Mouse (Mus musculus) stomach, postnatal 0 days (tissue): ENCODE data around the gene Olfr1419.

Source experiments
- CTCF ChIP-seq: IDR thresholded peaks from 2 replicates; pipeline ENCODE4 v1.5.1; 2016; ENCODE audit warnings: antibody characterized with exemption, low read depth, mild to moderate bottlenecking, moderate library complexity
- EP300 ChIP-seq: optimal IDR thresholded peaks from 2 replicates; pipeline ENCODE3; 2016; ENCODE audit warnings: antibody characterized with exemption

DNA sequence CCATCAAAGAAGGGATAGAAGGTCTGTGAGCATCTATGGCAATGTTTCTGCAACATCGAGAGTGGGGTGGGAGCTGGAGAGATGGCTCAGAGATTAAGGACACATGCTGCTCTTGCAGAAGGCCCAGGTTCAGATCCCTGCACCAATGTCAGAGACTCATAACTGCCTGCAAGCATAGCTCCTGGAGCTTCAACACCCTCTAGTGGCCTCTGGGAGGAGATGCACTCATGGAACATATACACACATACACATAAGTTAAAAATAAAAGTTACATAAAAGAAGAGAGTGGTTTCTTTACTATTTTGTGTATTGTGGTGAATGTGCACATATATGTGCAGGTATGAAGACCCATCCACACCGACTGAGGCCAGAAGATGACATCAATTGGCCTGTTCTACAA lies 7.1 kb downstream of the Olfr1419 start:
- TF ChIP-seq CTCF (no peak), EP300 (no peak)
